Mouse (Mus musculus) stomach, embryonic 15.5 days (tissue): Measurements from ENCODE around the gene Polk. TPM values are rescaled to one million over a fixed set of nuclear protein-coding genes. Genes with fewer than 3 reads are reported as not detected.

ENCODE experiments used
- ATAC-seq: fragments of 200-750 bp; cut with Nextera tagmentation; 2 replicates; pipeline ENCODE4 v1.8.0; 2017; ENCODE audit warnings: low read depth, moderate number of reproducible peaks, moderate TSS enrichment; ENCODE audit not compliant: insufficient read depth, low FRiP score
- H3K27ac ChIP-seq: fragments of 300-500 bp; sonication (generic); 2 replicates; pipeline ENCODE4 v1.5.1; 2015; ENCODE audit warnings: mild to moderate bottlenecking, inconsistent platforms
- H3K27me3 ChIP-seq: fragments of 300-500 bp; sonication (generic); replicated peaks from 2 replicates; pipeline ENCODE4 v1.6.1; 2015; ENCODE audit warnings: inconsistent platforms
- H3K36me3 ChIP-seq: fragments of 300-500 bp; sonication (generic); 2 replicates; pipeline ENCODE4 v1.6.1; 2015; ENCODE audit warnings: inconsistent platforms
- H3K4me1 ChIP-seq: fragments of 300-500 bp; sonication (generic); 2 replicates; pipeline ENCODE4 v1.6.1; 2015; ENCODE audit warnings: inconsistent platforms
- H3K4me2 ChIP-seq: fragments of 300-500 bp; sonication (generic); 2 replicates; pipeline ENCODE4 v1.6.1; 2015; ENCODE audit warnings: mild to moderate bottlenecking, inconsistent platforms
- H3K4me3 ChIP-seq: fragments of 300-500 bp; sonication (generic); replicated peaks from 2 replicates; pipeline ENCODE4 v1.5.1; 2015; ENCODE audit warnings: inconsistent platforms
- H3K9ac ChIP-seq: fragments of 300-500 bp; sonication (generic); 2 replicates; pipeline ENCODE4 v1.6.1; 2015; ENCODE audit warnings: inconsistent platforms
- H3K9me3 ChIP-seq: fragments of 300-500 bp; sonication (generic); 2 replicates; pipeline ENCODE4 v1.6.1; 2016; ENCODE audit warnings: inconsistent platforms
- WGBS: fragments of 180-500 bp; shearing (Covaris S2); methylation state at CpG from one replicate; pipeline ENCODE4 v1.1.7; 2015; 5-methylcytosine and 5-hydroxymethylcytosine counted together
- polyA plus RNA-seq: library from polyadenylated mRNA; unstranded; fragments of >200 nt; fragmentation: Nextera tagmentation; extraction: Ambion mirVana; gene quantifications from 2 replicates; pipeline ENCODE4 v1.2.1, GENCODE M21; 2015

Polk gene
- polyA plus RNA-seq, 1 experiment from 2014 or later = 10.1 TPM

GRCm38 (mm10) chr13:96457566-96457965 is 84.8 kb downstream of the Polk start:
- ATAC-seq = no peak
- Histone ChIP-seq H3K4me2 (no peak overlapping the region), H3K9ac (no peak overlapping the region), H3K9me3 (no peaks in the 10 kb centered on the region), H3K27me3 (no peaks in the 10 kb centered on the region), H3K4me3 (no peak overlapping the region), H3K36me3 (no peaks in the 10 kb centered on the region), H3K4me1 (no peaks in the 10 kb centered on the region), H3K27ac (no peak overlapping the region)
- 81% methylated on average over 5 of the region's 5 CpGs for whole genome bisulfite sequencing

GRCm38 (mm10) chr13:96454288-96454687 is 88.1 kb downstream of the Polk start:
- no peak overlapping the region for H3K4me2 ChIP-seq
- WGBS = 67% methylated on average over 3 of the region's 3 CpGs
- no peak overlapping the region for H3K4me3 ChIP-seq
- no peak overlapping the region for H3K9ac ChIP-seq
- H3K36me3 ChIP-seq = no peaks in the 10 kb centered on the region
- H3K9me3 ChIP-seq = no peaks in the 10 kb centered on the region
- peaks cover 3% of the 10 kb centered on the region; the same call in 1 of the 2 replicates for H3K4me1 ChIP-seq
- no peaks in the 10 kb centered on the region for H3K27me3 ChIP-seq
- ATAC-seq = peak; percentile 54
- no peak overlapping the region for H3K27ac ChIP-seq

GRCm38 (mm10) chr13:96452621-96453020 is 89.8 kb downstream of the Polk start:
- no peaks in the 10 kb centered on the region for H3K36me3 ChIP-seq
- no peak for ATAC-seq
- no peaks in the 10 kb centered on the region for H3K27me3 ChIP-seq
- H3K4me3 ChIP-seq = no peak overlapping the region
- no peak overlapping the region for H3K9ac ChIP-seq
- H3K9me3 ChIP-seq = no peaks in the 10 kb centered on the region
- H3K27ac ChIP-seq = no peak overlapping the region
- H3K4me1 ChIP-seq = peaks cover 3% of the 10 kb centered on the region; the same call in 1 of the 2 replicates
- 86% methylated on average over 3 of the region's 3 CpGs for WGBS
- H3K4me2 ChIP-seq = no peak overlapping the region

GRCm38 (mm10) chr13:96451386-96452140 is 90.8 kb downstream of the Polk start:
- Histone ChIP-seq H3K4me2 (no peak overlapping the region), H3K9me3 (no peaks in the 10 kb centered on the region), H3K9ac (no peak overlapping the region), H3K4me3 (no peak overlapping the region), H3K27ac (peak overlapping the region; percentile 80), H3K27me3 (no peaks in the 10 kb centered on the region), H3K36me3 (no peaks in the 10 kb centered on the region), H3K4me1 (peaks cover 3% of the 10 kb centered on the region; the same call in 1 of the 2 replicates)
- 75% methylated on average over 11 of the region's 11 CpGs for WGBS
- ATAC-seq = peak; percentile 67

GRCm38 (mm10) chr13:96450869-96451268 is 91.5 kb downstream of the Polk start:
- 63% methylated on average over 7 of the region's 7 CpGs for WGBS
- H3K36me3 ChIP-seq = no peaks in the 10 kb centered on the region
- no peak overlapping the region for H3K9ac ChIP-seq
- H3K27ac ChIP-seq = peak overlapping the region; percentile 80; the same call in 1 of the 2 replicates
- H3K27me3 ChIP-seq = no peaks in the 10 kb centered on the region
- peaks cover 3% of the 10 kb centered on the region; the same call in 1 of the 2 replicates for H3K4me1 ChIP-seq
- no peak overlapping the region for H3K4me3 ChIP-seq
- H3K4me2 ChIP-seq = no peak overlapping the region
- H3K9me3 ChIP-seq = no peaks in the 10 kb centered on the region
- peak; percentile 61; the same call in 1 of the 2 replicates for ATAC-seq

- Histone ChIP-seq H3K9me3 (no peaks in the 10 kb centered on the region), H3K36me3 (no peaks in the 10 kb centered on the region), H3K27ac (peak overlapping the region; percentile 75), H3K4me2 (no peak overlapping the region), H3K27me3 (no peaks in the 10 kb centered on the region), H3K4me3 (no peak overlapping the region), H3K4me1 (peaks cover 3% of the 10 kb centered on the region; the same call in 1 of the 2 replicates), H3K9ac (no peak overlapping the region)
- ATAC-seq = peak; percentile 20; the same call in 1 of the 2 replicates
- 56% methylated on average over 11 of the region's 11 CpGs for WGBS
These were observed 92.0 kb downstream of the Polk start for GRCm38 (mm10) chr13:96450205-96450856.

GRCm38 (mm10) chr13:96440436-96440835 is 101.9 kb downstream of the Polk start:
- Histone ChIP-seq H3K4me2 (no peak overlapping the region), H3K9me3 (no peaks in the 10 kb centered on the region), H3K4me1 (no peaks in the 10 kb centered on the region), H3K9ac (no peak overlapping the region), H3K4me3 (no peak overlapping the region), H3K36me3 (no peaks in the 10 kb centered on the region), H3K27ac (no peak overlapping the region), H3K27me3 (no peaks in the 10 kb centered on the region)
- ATAC-seq = no peak
- 86% methylated on average over 4 of the region's 4 CpGs for WGBS

GRCm38 (mm10) chr13:96436921-96437320 is 105.5 kb downstream of the Polk start:
- Histone ChIP-seq H3K27me3 (no peaks in the 10 kb centered on the region), H3K27ac (no peak overlapping the region), H3K4me2 (no peak overlapping the region), H3K36me3 (no peaks in the 10 kb centered on the region), H3K4me1 (peaks cover 15% of the 10 kb centered on the region; the same call in 1 of the 2 replicates), H3K9me3 (no peaks in the 10 kb centered on the region), H3K9ac (no peak overlapping the region), H3K4me3 (no peak overlapping the region)
- no peak for ATAC-seq
- WGBS = 86% methylated on average over 1 of the region's 1 CpGs

GRCm38 (mm10) chr13:96435793-96436192 is 106.6 kb downstream of the Polk start:
- no peak for ATAC-seq
- Histone ChIP-seq H3K4me3 (no peak overlapping the region), H3K4me1 (peaks cover 15% of the 10 kb centered on the region; the same call in 1 of the 2 replicates), H3K4me2 (no peak overlapping the region), H3K27me3 (no peaks in the 10 kb centered on the region), H3K9ac (no peak overlapping the region), H3K9me3 (no peaks in the 10 kb centered on the region), H3K36me3 (no peaks in the 10 kb centered on the region), H3K27ac (no peak overlapping the region)
- WGBS = 43% methylated on average over 11 of the region's 13 CpGs

- Histone ChIP-seq H3K9me3 (no peaks in the 10 kb centered on the region), H3K4me2 (no peak overlapping the region), H3K4me3 (no peak overlapping the region), H3K36me3 (no peaks in the 10 kb centered on the region), H3K27ac (peak overlapping the region; percentile 2; the same call in 1 of the 2 replicates), H3K27me3 (no peaks in the 10 kb centered on the region), H3K4me1 (peaks cover 15% of the 10 kb centered on the region; the same call in 1 of the 2 replicates), H3K9ac (no peak overlapping the region)
- 21% methylated on average over 5 of the region's 5 CpGs for WGBS
- ATAC-seq = peak; percentile 48; the same call in 1 of the 2 replicates
These were observed 107.5 kb downstream of the Polk start for GRCm38 (mm10) chr13:96434899-96435331.

GRCm38 (mm10) chr13:96433648-96434190 is 108.7 kb downstream of the Polk start:
- no peak overlapping the region for H3K9ac ChIP-seq
- peaks cover 15% of the 10 kb centered on the region; the same call in 1 of the 2 replicates for H3K4me1 ChIP-seq
- WGBS = 59% methylated on average over 11 of the region's 11 CpGs
- H3K36me3 ChIP-seq = no peaks in the 10 kb centered on the region
- ATAC-seq = no peak
- H3K27ac ChIP-seq = no peak overlapping the region
- no peak overlapping the region for H3K4me3 ChIP-seq
- H3K4me2 ChIP-seq = no peak overlapping the region
- no peaks in the 10 kb centered on the region for H3K27me3 ChIP-seq
- H3K9me3 ChIP-seq = no peaks in the 10 kb centered on the region

- Histone ChIP-seq H3K27ac (no peak overlapping the region), H3K4me3 (no peak overlapping the region), H3K27me3 (no peaks in the 10 kb centered on the region), H3K9me3 (no peaks in the 10 kb centered on the region), H3K4me2 (no peak overlapping the region), H3K9ac (no peak overlapping the region), H3K36me3 (no peaks in the 10 kb centered on the region), H3K4me1 (peaks cover 15% of the 10 kb centered on the region; the same call in 1 of the 2 replicates)
- 78% methylated on average over 6 of the region's 6 CpGs for WGBS
- no peak for ATAC-seq
These were observed 109.3 kb downstream of the Polk start for GRCm38 (mm10) chr13:96433041-96433440.
